Mouse (Mus musculus): ENCODE measurements at regions not wholly inside any gene's neighbourhood (a gene's known extent, or its start where the extent isn't known, plus 50 kb on each side); places are given as distances from the start of the nearest gene placed in this dataset.
"Not testable (repeated sequence)": the region's sequence is repeated elsewhere in the genome, so short reads cannot be mapped to it uniquely, and the experiment has no call there.

DNA sequence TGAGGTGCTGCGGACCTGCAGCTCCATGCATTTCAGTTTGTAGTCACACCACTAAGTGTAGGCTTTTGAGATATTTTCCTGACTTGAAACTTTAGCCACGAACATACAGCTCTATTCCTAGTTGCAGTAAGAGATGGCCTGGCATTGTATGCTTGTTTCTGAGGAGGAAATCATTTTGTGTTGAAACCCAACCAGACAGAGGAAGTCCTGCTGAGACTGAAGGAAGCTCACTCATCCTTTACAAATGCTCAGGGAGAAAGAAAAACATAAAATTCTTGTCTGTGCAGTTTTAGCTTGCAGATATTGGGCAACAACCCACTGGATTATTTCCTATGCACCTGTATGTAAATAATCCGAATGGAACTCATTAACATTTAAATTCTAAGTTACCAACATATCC is 495.5 kb downstream of the Nova1 start:
- no peaks in the 10 kb centered on the region for H3K4me1 ChIP-seq (ENCODE audit: insufficient read depth)
- 70% methylated on average over 3 of the region's 3 CpGs for WGBS
- no peak overlapping the region for H3K9ac ChIP-seq
- H3K27ac ChIP-seq (ENCODE audit: low read depth), result no peak overlapping the region
- H3K4me2 ChIP-seq, result no peak overlapping the region
- H3K4me3 ChIP-seq (ENCODE audit: low read depth, low read length), result no peak overlapping the region
- no peak for ATAC-seq (ENCODE audit: insufficient read depth)
- no peak for DNase-seq
- no peaks in the 10 kb centered on the region for H3K9me3 ChIP-seq (ENCODE audit: low read depth, low read length)
- no peak for TF ChIP-seq CTCF (IDR thresholded peaks at IDR 0.05; ENCODE audit: low read depth)
- H3K27me3 ChIP-seq (ENCODE audit: insufficient read depth, low read length), result no peaks in the 10 kb centered on the region
- no peaks in the 10 kb centered on the region for H3K36me3 ChIP-seq (ENCODE audit: insufficient read depth)

DNA sequence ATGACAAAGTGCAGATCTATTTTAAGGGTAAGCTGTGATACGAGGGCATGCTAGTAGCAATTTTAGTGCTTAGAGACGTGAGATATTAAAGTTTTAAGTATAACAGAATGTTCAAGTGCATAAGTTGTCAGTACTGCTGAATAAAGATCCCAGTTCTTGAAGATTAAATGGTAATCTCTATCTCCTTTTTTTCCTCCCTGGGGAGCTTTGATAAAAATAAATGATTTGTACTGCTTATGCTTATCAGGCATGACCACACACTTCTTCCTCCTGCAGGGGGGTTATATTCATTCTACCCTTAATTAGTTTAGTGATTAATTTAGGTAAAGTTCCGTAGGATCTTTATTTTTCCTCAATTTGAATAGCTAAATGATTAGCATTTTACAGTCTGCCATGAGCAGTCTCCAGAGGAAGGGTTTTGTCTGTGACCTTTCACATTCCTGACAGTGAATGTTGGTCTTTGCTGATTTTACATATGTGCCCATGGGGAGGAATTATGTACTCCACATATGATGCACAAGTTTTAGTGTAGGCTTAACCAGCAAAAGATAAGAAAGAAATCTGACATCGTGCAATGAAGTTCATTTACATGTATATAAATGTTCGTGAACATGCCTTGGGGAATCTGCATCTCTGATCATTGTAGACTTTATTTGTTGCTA is 515.5 kb downstream of the Nova1 start:
- H3K27me3 ChIP-seq (ENCODE audit: insufficient read depth, low read length), result no peaks in the 10 kb centered on the region
- DNase-seq (no peak), ATAC-seq (ENCODE audit: insufficient read depth) (no peak)
- H3K9me3 ChIP-seq (ENCODE audit: low read depth, low read length), result no peaks in the 10 kb centered on the region
- no peaks in the 10 kb centered on the region for H3K4me1 ChIP-seq (ENCODE audit: insufficient read depth)
- TF ChIP-seq CTCF (IDR thresholded peaks at IDR 0.05; ENCODE audit: low read depth), result no peak
- H3K36me3 ChIP-seq (ENCODE audit: insufficient read depth), result no peaks in the 10 kb centered on the region
- WGBS, result 71% methylated on average over 5 of the region's 5 CpGs
- no peak overlapping the region for H3K4me3 ChIP-seq (ENCODE audit: low read depth, low read length)
- H3K27ac ChIP-seq (ENCODE audit: low read depth), result no peak overlapping the region
- no peak overlapping the region for H3K9ac ChIP-seq
- H3K4me2 ChIP-seq, result no peak overlapping the region

DNA sequence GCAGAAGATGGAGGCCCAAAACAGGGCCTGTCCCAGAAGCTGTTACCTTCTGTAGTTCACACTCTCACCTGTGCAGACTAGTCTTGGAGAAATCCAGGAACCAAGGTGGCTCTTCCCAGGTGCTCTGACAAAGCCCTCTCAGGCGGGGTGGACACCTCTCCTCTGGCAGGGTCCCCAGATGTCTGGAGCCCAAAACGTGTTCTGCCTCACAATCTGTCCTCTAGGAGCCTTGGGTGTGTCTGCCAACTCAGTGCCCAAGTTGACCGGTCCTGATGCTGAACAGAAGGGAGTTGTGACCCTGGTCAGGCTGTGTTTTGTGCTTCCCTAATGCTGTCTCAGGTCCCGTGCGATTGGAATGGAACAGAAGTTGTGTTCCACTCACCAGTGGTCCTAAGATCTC is 519.8 kb downstream of the Nova1 start:
- DNase-seq, result no peak
- no peak for ATAC-seq (ENCODE audit: insufficient read depth)
- Histone ChIP-seq H3K9me3 (ENCODE audit: low read depth, low read length) (no peaks in the 10 kb centered on the region), H3K9ac (no peak overlapping the region), H3K4me2 (no peak overlapping the region), H3K27ac (ENCODE audit: low read depth) (no peak overlapping the region), H3K4me3 (ENCODE audit: low read depth, low read length) (no peak overlapping the region), H3K36me3 (ENCODE audit: insufficient read depth) (no peaks in the 10 kb centered on the region), H3K27me3 (ENCODE audit: insufficient read depth, low read length) (no peaks in the 10 kb centered on the region), H3K4me1 (ENCODE audit: insufficient read depth) (no peaks in the 10 kb centered on the region)
- 79% methylated on average over 5 of the region's 5 CpGs for WGBS
- TF ChIP-seq CTCF (IDR thresholded peaks at IDR 0.05; ENCODE audit: low read depth), result no peak

DNA sequence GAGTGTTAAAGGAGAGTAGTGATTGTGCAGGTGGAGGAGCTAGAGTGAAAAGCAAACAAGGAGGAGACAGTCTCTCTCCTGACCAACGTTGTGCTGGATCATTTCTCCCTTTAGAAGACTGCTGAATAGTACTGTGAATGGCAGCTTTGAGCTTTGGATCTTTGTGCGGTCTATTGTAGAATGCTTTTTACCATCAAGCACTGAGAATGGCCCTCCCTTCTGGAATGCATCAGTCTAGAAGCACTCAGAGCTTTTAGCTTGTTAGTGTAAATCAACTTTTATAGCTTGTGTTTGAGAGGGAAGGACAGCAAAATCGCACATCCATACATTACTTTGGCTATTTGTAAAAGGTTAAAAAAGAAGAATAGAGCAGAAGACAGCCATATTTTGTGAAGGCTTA is 534.2 kb downstream of the Nova1 start:
- H3K4me1 ChIP-seq (ENCODE audit: insufficient read depth), result no peaks in the 10 kb centered on the region
- no peak for ATAC-seq (ENCODE audit: insufficient read depth)
- no peak overlapping the region for H3K27ac ChIP-seq (ENCODE audit: low read depth)
- H3K9me3 ChIP-seq (ENCODE audit: low read depth, low read length), result no peaks in the 10 kb centered on the region
- H3K9ac ChIP-seq, result no peak overlapping the region
- TF ChIP-seq CTCF (IDR thresholded peaks at IDR 0.05; ENCODE audit: low read depth), result no peak
- no peak for DNase-seq
- no peaks in the 10 kb centered on the region for H3K27me3 ChIP-seq (ENCODE audit: insufficient read depth, low read length)
- H3K4me3 ChIP-seq (ENCODE audit: low read depth, low read length), result no peak overlapping the region
- WGBS, result 47% methylated on average over 3 of the region's 3 CpGs
- no peaks in the 10 kb centered on the region for H3K36me3 ChIP-seq (ENCODE audit: insufficient read depth)
- no peak overlapping the region for H3K4me2 ChIP-seq

DNA sequence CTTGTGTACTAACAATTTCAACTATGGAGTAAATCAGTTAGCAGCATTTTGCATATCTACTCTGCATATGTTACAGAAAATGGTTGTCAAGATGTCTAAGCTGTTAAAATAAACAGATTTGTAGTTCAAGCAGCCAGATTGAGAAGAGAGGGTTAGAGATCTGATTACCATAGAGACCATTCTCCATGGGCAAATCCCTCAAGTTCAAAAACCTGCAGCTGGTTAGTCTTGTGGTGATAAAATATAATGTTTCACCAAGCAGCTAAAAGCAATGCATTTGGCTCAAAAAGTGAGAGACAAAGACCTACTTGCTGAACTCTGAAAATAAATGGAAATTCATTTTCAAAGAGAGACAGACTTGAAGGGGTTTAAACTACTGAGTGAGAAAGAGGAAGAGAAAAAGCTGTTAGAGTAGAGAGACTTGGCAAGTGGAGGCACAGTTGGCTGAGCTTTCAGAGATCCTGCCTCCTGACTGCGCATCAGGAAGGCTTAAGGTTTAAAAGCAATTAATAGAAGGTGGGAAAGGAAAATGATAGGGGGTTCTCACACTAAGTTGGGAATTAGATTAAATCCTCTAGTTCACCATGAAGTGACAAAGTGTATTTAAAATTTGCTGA is 570.2 kb downstream of the Nova1 start:
- Histone ChIP-seq H3K27ac (ENCODE audit: low read depth) (no peak overlapping the region), H3K36me3 (ENCODE audit: insufficient read depth) (no peaks in the 10 kb centered on the region), H3K9me3 (ENCODE audit: low read depth, low read length) (no peaks in the 10 kb centered on the region), H3K9ac (no peak overlapping the region), H3K27me3 (ENCODE audit: insufficient read depth, low read length) (no peaks in the 10 kb centered on the region), H3K4me2 (no peak overlapping the region), H3K4me1 (ENCODE audit: insufficient read depth) (no peaks in the 10 kb centered on the region), H3K4me3 (ENCODE audit: low read depth, low read length) (no peak overlapping the region)
- no peak for DNase-seq
- ATAC-seq (ENCODE audit: insufficient read depth), result no peak
- WGBS, result 88% methylated on average over 1 of the region's 1 CpGs
- TF ChIP-seq CTCF (IDR thresholded peaks at IDR 0.05; ENCODE audit: low read depth), result no peak

DNA sequence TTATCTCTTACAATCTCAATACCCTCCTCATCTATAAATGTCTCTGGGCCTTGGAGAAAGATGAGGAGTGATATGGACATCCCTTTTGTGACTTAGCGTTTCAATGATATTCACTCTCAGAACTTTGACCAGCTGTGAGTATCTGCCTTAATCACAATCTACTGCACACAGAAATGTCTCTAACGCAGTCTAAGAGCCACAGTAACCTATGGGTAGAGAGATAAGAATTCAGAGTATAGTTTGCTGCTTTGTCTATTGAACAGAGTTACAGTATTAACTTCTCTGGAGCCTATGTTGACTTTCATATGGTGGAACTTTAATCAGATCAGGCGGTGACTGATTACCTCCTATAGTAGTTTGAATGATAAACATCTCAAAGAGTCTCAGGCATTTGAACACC is 573.8 kb downstream of the Nova1 start:
- no peak overlapping the region for H3K4me3 ChIP-seq (ENCODE audit: low read depth, low read length)

DNA sequence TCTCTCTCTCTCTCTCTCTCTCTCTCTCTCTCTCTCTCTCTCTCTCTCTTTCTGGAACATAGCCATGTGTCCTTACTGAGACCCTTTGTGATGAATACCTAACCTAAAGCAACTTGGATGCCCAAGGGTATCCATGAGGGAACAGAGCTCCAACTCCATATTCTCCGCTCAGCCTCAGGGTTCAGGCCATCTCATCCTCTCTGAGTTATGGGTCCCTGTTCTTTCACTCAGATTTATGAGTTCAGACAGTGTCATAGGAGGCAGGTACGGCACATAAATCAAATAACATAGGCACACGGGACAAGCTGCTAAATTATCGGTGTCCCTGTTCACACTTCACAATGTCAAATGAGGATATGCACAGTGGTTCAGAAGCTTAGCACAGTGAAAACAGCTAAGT is 586.4 kb downstream of the Nova1 start:
- H3K27me3 ChIP-seq (ENCODE audit: insufficient read depth, low read length), result no peaks in the 10 kb centered on the region
- no peak overlapping the region for H3K4me2 ChIP-seq
- no peak overlapping the region for H3K27ac ChIP-seq (ENCODE audit: low read depth)
- no peak for TF ChIP-seq CTCF (IDR thresholded peaks at IDR 0.05; ENCODE audit: low read depth)
- no peaks in the 10 kb centered on the region for H3K4me1 ChIP-seq (ENCODE audit: insufficient read depth)
- no peak overlapping the region for H3K9ac ChIP-seq
- DNase-seq (no peak), ATAC-seq (ENCODE audit: insufficient read depth) (no peak)
- 80% methylated on average over 4 of the region's 4 CpGs for WGBS
- H3K9me3 ChIP-seq (ENCODE audit: low read depth, low read length), result no peaks in the 10 kb centered on the region
- no peaks in the 10 kb centered on the region for H3K36me3 ChIP-seq (ENCODE audit: insufficient read depth)
- H3K4me3 ChIP-seq (ENCODE audit: low read depth, low read length), result no peak overlapping the region

More for the DNA sequence above, 573.8 kb downstream of the Nova1 start:
- no peaks in the 10 kb centered on the region for H3K9me3 ChIP-seq (ENCODE audit: low read depth, low read length)
- H3K27me3 ChIP-seq (ENCODE audit: insufficient read depth, low read length), result no peaks in the 10 kb centered on the region
- WGBS, result 84% methylated on average over 3 of the region's 3 CpGs
- DNase-seq (no peak), ATAC-seq (ENCODE audit: insufficient read depth) (no peak)
- no peak overlapping the region for H3K4me2 ChIP-seq
- no peaks in the 10 kb centered on the region for H3K36me3 ChIP-seq (ENCODE audit: insufficient read depth)
- H3K9ac ChIP-seq, result no peak overlapping the region
- H3K4me1 ChIP-seq (ENCODE audit: insufficient read depth), result no peaks in the 10 kb centered on the region
- TF ChIP-seq CTCF (IDR thresholded peaks at IDR 0.05; ENCODE audit: low read depth), result no peak
- H3K27ac ChIP-seq (ENCODE audit: low read depth), result no peak overlapping the region

DNA sequence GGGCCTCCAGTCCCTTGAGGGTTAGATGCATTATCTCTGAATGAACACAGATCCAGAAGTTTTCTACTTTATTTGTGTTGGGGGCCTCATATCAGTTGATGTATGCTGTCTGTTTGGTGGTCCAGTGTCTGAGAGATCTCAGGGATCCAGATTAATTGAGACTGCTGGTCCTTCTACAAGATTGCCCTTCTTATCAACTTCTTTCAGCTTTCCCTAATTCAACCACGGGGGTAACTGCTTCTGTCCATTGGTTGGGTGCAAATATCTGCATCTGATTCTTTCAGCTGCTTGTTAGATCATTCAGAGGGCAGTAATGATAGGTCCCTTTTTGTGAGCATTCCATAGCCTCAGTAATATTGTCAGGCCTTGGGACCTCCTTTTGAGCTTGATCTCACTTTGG is 603.4 kb downstream of the Nova1 start:
- H3K9ac ChIP-seq; H3K9me3 ChIP-seq (ENCODE audit: low read depth, low read length); H3K4me2 ChIP-seq; H3K36me3 ChIP-seq (ENCODE audit: insufficient read depth); H3K4me1 ChIP-seq (ENCODE audit: insufficient read depth); ATAC-seq (ENCODE audit: insufficient read depth); H3K27me3 ChIP-seq (ENCODE audit: insufficient read depth, low read length); H3K27ac ChIP-seq (ENCODE audit: low read depth); H3K4me3 ChIP-seq (ENCODE audit: low read depth, low read length); DNase-seq: not testable (repeated sequence)
- 22% methylated on average over 1 of the region's 1 CpGs for WGBS

Data from lung, embryonic 14.5 days (tissue).